Mouse (Mus musculus): ENCODE data around the gene Abhd10. TPM values are rescaled to one million over a fixed set of nuclear protein-coding genes. Genes with fewer than 3 reads are reported as not detected.

The Abhd10 gene
- polyA plus RNA-seq, 1 experiment from 2014 or later = 36.7 TPM

DNA sequence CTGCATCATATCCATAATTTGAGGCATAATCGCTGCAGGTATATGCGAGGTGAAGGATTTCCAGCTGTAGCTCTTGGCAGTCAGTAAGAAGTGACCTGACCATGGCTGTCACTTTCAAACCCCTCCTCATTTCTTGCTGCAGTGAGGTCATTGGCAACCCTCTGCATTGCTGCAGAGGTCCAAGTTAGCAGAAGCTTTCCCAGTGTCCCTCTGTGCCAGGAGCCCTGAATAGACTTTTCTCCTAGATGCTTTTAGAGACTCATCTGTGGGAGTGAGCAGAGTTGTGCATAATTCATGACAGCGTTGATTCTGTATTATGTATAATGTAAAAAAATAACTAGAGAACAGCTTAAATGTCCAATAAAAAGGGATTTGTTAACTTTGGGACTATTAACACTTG lies 57.5 kb downstream of the Abhd10 start:
- 64% methylated on average over 3 of the region's 3 CpGs for WGBS
- no peaks in the 10 kb centered on the region for H3K27me3 ChIP-seq (ENCODE audit: insufficient read depth, low read length)
- H3K36me3 ChIP-seq (ENCODE audit: insufficient read depth, low read length) = no peaks in the 10 kb centered on the region
- no peak overlapping the region for H3K9ac ChIP-seq (replicated peaks; ENCODE audit: low read length)
- no peak overlapping the region for H3K27ac ChIP-seq (ENCODE audit: low read length)
- no peaks in the 10 kb centered on the region for H3K9me3 ChIP-seq (ENCODE audit: low read length)
- ATAC-seq (ENCODE audit: low FRiP score, low TSS enrichment) = no peak
- H3K4me2 ChIP-seq (replicated peaks; ENCODE audit: low read depth, low read length) = no peak overlapping the region
- no peak overlapping the region for H3K4me3 ChIP-seq (ENCODE audit: low read length)
- 0 out of 2 replicates have a peak, but pooled peaks cover 4% of the 10 kb centered on the region for H3K4me1 ChIP-seq (ENCODE audit: insufficient read depth, low read length)

DNA sequence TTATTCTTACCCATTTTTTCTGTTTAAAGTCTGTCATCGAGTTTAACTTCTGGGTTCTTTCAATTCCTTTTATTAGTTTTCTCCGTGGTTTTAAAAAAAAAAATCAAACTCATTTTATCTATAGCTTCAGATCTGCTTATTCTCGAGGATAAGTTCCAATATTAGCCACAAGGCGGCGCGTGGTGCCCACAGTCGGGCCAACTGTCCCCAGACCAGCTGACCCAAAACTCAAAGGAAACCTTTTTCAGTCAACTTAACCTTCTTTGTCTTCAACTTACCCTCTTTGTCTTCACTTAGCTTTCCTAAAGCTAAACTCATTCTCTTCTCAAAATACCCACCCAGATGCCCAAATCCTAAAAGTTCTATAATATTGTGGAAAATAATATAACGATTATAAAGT lies 57.9 kb downstream of the Abhd10 start:
- ATAC-seq (ENCODE audit: low FRiP score, low TSS enrichment) = no peak

More for the DNA sequence above, 57.9 kb downstream of the Abhd10 start:
- no peaks in the 10 kb centered on the region for H3K27me3 ChIP-seq (ENCODE audit: insufficient read depth, low read length)
- 14% methylated on average over 8 of the region's 8 CpGs for WGBS
- H3K36me3 ChIP-seq (ENCODE audit: insufficient read depth, low read length) = no peaks in the 10 kb centered on the region
- H3K9ac ChIP-seq (replicated peaks; ENCODE audit: low read length) = no peak overlapping the region
- no peak overlapping the region for H3K27ac ChIP-seq (ENCODE audit: low read length)
- H3K4me3 ChIP-seq (ENCODE audit: low read length) = no peak overlapping the region
- no peaks in the 10 kb centered on the region for H3K4me1 ChIP-seq (ENCODE audit: insufficient read depth, low read length)
- no peaks in the 10 kb centered on the region for H3K9me3 ChIP-seq (ENCODE audit: low read length)
- no peak overlapping the region for H3K4me2 ChIP-seq (replicated peaks; ENCODE audit: low read depth, low read length)

Other genes with a start within 250 kb of the Abhd10 start
- 0.59 and 0.78 TPM in 2 replicates for gene Gm609, start 250.0 kb downstream of the Abhd10 start, polyA plus RNA-seq (2015; fragmentation: Nextera tagmentation; extraction: Ambion mirVana)
- gene Gm17783, start 210.9 kb downstream of the Abhd10 start, polyA plus RNA-seq (2015; fragmentation: Nextera tagmentation; extraction: Ambion mirVana) = 3.0 and 3.1 TPM in 2 replicates
- not detected in 2 replicates for gene Slc9c1, start 207.6 kb downstream of the Abhd10 start, polyA plus RNA-seq (2015; fragmentation: Nextera tagmentation; extraction: Ambion mirVana)
- gene Gcsam, start 132.6 kb downstream of the Abhd10 start, polyA plus RNA-seq (2015; fragmentation: Nextera tagmentation; extraction: Ambion mirVana) = 0.14 TPM in 2 replicates
- gene BC016579, start 88.9 kb downstream of the Abhd10 start, polyA plus RNA-seq (2015; fragmentation: Nextera tagmentation; extraction: Ambion mirVana) = 0.21 and 0.27 TPM in 2 replicates
- gene Tmprss7, start 49.3 kb downstream of the Abhd10 start, polyA plus RNA-seq (2015; fragmentation: Nextera tagmentation; extraction: Ambion mirVana) = 0.08 and 0.10 TPM in 2 replicates
- gene Tagln3, start 18.3 kb downstream of the Abhd10 start, polyA plus RNA-seq (2015; fragmentation: Nextera tagmentation; extraction: Ambion mirVana) = 6.8 and 9.3 TPM in 2 replicates
- 89.6 and 90.1 TPM in 2 replicates for gene Phldb2, start 210.6 kb upstream of the Abhd10 start, polyA plus RNA-seq (2015; fragmentation: Nextera tagmentation; extraction: Ambion mirVana)

Measured in kidney, embryonic 16.5 days (tissue).